Mouse (Mus musculus) heart, adult 8-10 months (tissue): ENCODE measurements around the gene Orc4. TPM values are rescaled to one million over a fixed set of nuclear protein-coding genes. Genes with fewer than 3 reads are reported as not detected.
"Not testable (repeated sequence)": the region's sequence is repeated elsewhere in the genome, so short reads cannot be mapped to it uniquely, and the experiment has no call there.

Source experiments
- DNase-seq: peaks from one replicate; pipeline ENCODE4 v3.0.0; 2022; ENCODE audit warnings: low spot score
- total RNA-seq, 4 experiments: library from RNA; stranded (reverse); gene quantifications; 2 replicates each; pipeline ENCODE4 v1.2.4; 2022

Gene Orc4
- 10 to 100 TPM; 32.5 to 39.0 (median 34.9) TPM for total RNA-seq

DNA sequence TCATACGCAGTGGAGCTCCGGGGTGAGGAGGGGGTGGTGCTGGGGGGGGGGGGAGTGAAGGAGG, at the start of gene Orc4:
TSS of gene Orc4 (minus strand) at position 26 of the 64 bp plus-strand sequence.
- no peak for DNase-seq

DNA sequence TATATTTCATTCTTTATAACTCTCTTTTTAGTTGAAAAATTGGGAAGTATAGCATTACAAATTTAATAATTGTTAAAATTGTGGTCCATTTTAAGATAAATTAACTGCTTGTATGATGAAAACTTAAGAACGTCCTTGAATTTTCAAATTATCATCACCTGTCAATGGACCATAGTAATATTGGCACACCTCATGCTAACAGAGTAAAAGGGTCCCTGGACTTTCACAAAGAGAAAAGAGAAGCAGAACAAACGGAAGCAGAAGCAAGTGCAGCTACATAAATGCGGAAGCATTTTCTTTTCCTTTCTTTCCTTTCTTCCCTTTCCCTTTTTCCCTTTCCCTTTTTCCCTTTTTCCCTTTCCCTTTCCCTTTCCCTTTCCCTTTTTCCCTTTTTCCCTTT, 40.2 kb upstream of the Orc4 start:
- no peak for DNase-seq

DNA sequence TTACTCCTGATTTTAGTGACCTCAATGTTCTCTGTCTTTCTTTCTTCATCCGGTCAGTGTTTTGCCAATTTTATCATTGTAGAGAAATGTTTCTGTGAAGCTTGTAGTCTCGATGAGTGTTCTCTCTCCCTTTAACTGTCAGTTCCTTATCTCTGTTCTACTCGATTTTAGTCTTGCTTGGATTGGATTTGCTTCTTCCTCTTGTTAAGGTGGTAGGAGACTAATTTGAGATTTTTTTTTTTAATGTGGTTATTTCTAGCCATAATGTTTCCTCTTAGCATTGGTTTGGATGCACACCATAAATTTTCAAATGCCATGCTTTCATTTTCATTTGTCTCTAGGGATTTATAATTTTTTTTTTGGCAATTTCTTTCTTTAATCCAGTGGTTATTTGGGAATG, 28.8 kb upstream of the Orc4 start:
- peak; percentile 3 for DNase-seq

DNA sequence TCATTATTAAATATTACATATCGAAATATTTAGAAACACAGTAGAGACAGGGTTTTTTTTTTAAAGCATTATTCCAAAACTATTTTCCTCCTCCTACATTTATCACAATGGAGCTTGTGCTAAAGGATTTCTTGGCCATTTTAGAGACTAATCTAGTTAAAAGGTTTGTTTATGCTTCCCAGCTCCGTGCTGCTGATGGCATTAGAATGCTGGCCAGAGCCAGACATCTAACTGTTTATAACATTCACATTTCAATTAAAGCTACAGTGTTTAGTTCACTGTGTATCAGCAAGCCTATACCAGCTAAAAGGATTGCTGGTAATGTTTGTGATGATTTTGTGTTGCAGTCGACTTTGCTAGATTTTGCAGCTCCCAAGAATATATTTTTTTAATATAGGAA, 6.5 kb upstream of the Orc4 start:
- DNase-seq, result no peak

DNA sequence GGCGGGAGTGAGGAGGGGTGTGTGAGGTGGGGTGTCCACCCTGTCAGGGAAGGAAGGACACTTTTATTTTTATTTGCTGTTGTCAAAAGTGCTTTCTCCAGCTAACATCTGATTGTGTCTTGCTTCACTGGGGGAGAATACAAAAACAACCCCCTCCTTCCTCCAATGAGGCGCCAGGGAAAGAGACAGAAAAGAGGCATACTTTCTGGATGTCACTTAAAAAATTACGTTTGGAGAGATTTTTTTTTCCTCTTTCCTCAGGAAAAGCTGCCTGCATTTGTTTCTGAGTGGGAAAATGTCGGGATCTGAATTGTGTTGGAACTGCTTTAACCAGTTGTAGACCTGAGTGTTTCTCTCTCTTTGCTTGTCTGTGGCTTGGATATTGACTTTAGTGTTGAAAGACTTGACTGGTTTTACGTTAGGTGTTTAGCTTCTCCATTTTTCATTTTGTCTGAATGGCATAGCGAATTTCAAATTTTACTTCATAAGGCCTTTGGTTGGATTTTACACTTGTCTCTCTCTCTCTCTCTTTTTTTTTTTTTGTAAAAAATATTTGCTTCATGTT, 321 bp upstream of the Orc4 start:
- DNase-seq, result peak; percentile 2

DNA sequence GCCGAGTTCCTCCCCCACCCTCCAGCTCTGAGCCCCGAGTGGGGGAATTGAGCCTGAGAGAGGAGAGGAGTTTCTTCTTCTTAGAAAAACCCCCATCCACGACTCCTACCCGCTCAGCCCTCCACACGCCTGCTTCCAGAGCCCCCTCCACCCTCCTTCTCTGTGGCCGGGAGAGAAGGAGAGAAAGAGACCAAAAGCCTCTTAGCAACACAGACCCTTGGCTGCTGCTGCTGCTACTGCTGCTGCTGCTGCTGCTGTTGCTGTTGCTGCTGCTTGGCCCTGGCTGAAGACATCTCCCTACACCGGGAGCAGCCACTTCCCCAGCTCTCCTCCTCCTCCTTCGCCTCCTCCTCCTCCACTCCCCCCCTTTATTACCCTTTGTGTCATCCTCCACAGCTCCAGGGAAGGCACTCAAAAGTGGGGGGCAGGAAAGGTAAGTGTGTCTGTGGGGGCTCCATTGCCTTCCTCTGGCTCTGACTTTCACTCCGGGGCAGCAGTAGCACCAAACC, 280 bp downstream of the Orc4 start:
- DNase-seq, result peak; percentile 39

DNA sequence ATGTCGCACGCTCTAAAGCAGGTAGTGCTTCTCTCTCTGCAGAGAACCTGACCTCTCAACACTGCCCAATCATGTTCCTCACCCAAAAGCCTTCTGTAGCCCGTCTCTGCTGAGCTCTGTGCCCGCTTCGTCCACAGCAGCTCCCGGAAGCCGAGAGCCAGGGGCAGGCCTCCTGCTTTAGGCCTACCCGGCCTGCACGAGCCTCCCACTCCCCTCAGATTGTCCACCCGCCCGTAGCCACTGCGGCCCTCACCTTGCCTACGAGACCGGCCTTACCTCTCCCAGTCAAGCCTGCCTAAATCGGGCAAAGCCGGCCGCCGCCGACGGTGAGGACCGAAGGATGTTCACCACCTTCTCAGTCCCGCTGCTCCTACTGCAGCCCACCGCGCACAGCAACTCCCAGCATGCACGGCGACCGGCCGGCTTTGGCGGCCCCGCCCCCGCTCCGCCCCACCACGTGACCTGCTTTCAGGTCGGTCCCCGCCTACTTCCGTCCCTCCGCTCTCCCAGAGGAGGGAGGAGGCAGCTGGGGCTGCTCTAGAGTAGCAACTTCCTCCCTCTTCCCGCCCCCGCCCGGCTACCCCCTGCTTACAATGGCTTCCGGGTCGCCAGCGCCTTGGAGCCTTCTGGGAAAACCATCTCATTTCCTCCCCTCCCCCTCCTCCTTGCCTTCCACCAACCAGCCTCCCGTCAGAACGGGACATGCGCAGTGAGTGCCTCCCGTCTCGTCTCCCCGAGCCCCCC, 1.1 kb downstream of the Orc4 start, which contains the start of gene Mbd5:
TSS of gene Mbd5 (plus strand) at position 668 of the 744 bp plus-strand sequence.
- DNase-seq, result peak; percentile 98

DNA sequence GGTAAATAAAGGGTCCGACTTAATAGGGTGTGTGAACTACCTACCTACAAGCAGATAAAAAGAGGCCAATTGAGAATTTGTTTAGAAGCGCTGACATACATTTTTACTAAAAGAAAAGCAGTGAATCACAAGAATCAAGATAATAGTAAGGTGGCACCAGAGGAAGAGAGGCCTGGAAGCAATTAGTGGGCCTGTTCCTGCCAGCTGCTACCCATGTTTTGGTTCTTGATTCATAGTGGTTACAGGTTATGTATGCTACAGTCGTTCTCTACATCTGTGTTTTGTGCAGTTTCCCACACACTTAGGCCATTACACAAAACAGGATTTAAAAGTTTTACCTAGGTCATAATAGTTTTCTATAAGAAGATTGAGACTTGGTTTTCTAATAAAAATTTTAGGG, 2.3 kb downstream of the Orc4 start:
- DNase-seq, result no peak

DNA sequence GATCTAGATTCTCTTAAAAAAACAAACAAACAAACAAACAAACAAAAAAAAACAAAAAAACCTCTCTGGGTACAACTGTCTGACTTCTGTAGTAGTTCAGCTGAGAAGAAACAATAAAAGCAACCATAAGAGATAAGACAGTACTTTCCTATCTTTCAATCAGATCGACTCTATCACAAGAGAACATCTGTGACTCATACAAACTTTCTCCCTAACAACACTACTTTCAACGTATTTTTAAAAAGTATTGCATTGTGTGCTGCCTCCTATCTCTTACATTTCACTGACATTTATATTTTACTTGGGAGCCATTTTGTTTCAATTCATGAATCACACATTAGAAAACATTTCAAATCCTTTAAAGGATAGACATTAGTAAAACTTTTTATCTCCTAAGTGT, 15.0 kb downstream of the Orc4 start:
- DNase-seq, result no peak

DNA sequence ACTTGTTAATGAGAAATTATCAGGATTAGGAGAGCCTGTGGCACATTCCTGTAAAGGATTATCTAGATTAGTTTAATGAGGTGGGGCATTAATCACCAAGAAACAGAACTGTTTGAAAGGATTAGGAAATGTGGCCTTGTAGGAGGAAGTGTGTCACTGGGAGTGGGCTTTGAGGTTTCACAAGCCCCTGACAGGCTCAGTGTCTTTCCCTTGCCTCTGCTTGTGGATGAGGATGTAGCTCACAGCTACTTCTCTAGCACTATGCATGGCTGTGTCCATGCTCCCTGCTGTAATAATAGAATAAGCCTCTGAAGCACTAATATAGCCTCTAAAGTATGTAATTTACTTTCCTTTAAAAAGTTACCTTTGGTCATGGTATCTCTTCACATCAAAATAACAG, 34.2 kb downstream of the Orc4 start:
- DNase-seq, result no peak

DNA sequence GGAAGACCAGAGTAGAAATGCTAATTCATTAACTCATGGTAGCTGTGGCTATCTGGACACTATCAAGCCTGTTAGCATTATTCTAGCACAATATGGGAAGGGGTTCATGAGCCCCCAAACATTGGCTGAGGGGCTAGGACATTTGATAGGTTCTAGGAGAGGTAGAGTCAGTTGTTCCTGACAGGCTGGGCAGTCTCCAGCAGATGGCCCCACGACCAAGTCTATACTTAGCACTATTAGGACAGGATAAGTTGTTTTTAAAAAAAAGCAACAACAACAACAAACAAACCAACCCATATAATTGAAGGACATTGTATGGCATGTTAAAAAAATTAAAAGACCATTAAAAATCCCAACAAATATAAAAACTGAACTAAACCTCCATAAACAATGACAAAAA, 35.9 kb downstream of the Orc4 start:
- DNase-seq, result no peak

DNA sequence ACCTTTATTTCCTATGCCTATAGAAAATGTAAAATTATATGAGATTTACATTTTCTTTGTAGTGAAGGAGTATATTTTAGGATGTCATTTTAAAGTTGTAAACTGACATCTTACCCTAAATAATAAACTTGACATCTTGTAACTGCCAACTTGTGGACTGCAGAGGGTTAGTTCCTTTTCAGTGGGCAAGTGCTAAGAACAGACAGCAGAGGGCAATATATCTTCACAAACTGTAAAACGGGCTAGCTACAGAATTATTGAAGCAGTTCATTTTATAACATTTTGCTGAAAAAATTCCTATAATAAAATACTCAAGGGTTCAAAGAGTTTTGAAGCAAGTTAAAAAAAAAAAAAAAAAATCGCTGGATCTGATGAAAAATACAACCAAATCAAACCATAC, 41.2 kb downstream of the Orc4 start:
- peak; percentile 24 for DNase-seq

DNA sequence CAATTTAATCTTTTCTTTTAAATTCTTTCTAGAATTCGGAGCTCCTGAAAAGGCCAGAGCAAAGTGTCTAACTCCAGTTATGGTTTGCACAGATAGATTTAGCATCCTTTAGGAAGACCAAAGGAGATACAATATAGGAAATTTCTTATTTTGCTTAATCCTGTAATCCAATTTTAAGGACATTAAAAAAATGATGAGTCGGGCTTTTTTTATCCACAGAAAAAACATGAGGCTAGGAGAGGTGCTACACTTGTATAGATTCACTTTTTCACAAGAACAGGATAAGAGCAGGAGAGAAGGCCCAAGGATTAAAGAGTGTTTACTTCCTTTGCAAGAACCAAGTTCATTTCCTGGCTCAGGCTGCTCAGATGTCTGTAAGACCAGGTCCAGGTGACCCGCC, 54.9 kb downstream of the Orc4 start:
- no peak for DNase-seq

DNA sequence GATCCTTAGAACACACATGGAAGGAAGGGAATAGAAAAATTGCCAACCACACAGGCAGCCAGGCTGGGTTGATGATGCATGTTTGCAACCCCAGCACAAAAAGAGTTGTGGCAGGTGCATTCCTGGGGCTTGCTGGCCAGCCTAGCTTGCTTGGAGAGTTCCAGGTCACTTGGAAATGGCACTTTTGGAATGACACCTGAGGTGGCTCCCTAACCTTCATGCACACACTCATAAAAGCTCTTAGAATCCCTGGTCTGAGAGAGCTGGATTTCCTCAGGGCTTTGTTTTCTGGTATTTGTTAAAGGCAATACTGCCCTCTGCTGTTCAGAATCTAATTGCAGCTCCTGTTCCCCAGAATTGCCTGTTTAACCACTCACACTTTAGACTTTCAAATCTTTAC, 64.1 kb downstream of the Orc4 start:
- peak; percentile 81 for DNase-seq

DNA sequence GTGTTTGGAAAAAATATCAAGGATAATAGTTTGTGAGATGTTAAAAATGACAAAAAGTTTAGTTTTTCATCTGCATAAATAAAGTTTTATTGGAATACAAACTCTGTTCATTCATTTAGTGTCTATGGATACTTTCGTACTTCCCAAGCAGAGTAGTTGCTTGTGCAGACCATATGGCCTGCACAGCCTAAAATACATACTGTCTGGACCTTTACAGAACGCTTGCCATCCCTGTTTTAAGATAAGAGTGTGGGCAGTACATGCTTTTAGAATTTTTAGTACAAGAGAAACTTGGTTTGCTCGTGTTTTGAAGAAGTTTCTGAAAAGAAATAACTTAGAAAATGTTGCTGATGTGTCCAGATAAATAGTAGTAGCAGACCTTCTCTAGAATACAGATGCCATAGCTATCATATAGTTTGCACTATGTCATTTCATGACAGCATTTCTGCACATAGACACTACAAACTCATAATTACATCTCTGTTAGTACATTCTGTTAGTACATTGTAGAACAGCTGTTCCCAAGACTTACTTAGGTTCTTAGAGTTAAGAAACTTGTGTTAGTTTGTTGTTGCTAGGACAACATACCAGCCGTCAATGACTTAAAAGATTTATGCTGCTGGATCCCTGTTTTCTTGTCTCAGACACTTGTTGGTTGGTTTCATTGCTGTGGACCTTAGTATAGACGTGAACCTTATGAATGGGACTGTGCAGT, 81.7 kb downstream of the Orc4 start:
- no peak for DNase-seq

DNA sequence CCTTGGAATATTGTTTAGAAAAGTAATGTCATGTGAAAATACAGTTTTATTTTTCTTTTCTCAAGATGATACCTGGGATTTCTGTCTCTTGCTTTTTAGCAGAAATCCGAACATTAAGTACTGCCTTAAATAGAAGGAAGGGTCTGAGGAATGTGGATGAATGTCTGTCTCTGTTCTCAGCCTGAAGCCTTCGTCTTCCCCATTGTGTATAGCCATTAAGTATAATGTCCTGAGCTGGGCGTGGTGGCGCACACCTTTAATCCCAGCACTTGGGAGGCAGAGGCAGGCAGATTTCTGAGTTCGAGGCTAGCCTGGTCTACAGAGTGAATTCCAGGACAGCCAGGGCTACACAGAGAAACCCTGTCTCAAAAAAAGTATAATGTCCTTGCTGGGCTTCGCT, 84.5 kb downstream of the Orc4 start:
- not testable (repeated sequence) for DNase-seq

Other genes with a start within 250 kb of the Orc4 start
- gene Acvr2a, start 136.2 kb downstream of the Orc4 start, total RNA-seq, result 10 to 100 TPM; 13.4 to 16.5 (median 15.0) TPM
- gene Mbd5, start 769 bp downstream of the Orc4 start, total RNA-seq, result 10 to 100 TPM; 26.0 to 35.6 (median 34.1) TPM